Mouse (Mus musculus): ENCODE measurements around the gene Bhmt2. TPM values are rescaled to one million over a fixed set of nuclear protein-coding genes. Genes with fewer than 3 reads are reported as not detected.

Bhmt2 gene
- polyA plus RNA-seq, 1 experiment from 2014 or later = 0.10 TPM

DNA sequence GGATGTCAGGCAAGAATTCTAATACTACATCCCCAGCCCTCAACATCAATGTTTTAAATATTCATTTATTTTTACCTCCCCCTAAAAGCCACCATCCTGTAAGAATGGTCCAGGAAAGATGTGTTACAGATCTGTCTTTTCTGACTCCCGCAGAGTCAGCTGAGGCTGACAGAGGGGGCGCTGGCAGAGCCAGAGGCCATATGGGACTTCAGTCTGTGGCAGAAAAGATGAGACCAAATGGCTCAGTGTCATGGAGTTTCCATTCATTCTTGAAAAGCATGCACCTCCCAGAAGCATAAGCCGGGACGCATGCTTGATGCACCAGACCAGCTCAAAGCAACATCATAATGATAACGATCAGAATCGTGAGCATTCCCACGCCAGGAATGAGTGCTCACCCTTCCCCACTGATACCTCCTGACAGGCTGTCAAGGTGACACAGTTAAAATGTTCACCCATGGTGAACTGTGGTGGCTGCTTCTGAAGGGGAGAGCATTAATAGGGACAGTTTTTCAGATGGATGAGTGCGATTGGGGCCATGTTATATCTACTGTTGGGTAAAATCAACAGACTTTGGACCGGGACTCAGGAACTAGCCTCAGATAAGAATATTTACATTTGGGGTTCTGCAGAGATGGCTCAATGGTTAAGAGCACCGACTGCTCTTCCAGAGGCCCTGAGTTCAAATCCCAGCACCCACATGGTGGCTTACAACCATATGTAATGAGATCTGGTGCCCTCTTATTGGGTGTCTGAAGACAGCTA is 43.0 kb downstream of the Bhmt2 start:
- H3K27ac ChIP-seq (ENCODE audit: low read length) = no peak overlapping the region
- H3K4me3 ChIP-seq (ENCODE audit: low read length) = no peak overlapping the region
- H3K4me1 ChIP-seq (replicated peaks; ENCODE audit: control insufficient read depth, insufficient read depth, low read length) = no peaks in the 10 kb centered on the region
- H3K36me3 ChIP-seq (ENCODE audit: control insufficient read depth, insufficient read depth, low read length) = no peaks in the 10 kb centered on the region
- no peaks in the 10 kb centered on the region for H3K27me3 ChIP-seq (ENCODE audit: control insufficient read depth, insufficient read depth, low read depth, low read length)
- no peak overlapping the region for H3K9ac ChIP-seq (ENCODE audit: low read length)
- H3K4me2 ChIP-seq (ENCODE audit: low read depth, low read length) = no peak overlapping the region
- H3K9me3 ChIP-seq (ENCODE audit: control insufficient read depth, low read length) = no peaks in the 10 kb centered on the region
- WGBS = 57% methylated on average over 10 of the region's 10 CpGs
- ATAC-seq (ENCODE audit: low read depth) = no peak

DNA sequence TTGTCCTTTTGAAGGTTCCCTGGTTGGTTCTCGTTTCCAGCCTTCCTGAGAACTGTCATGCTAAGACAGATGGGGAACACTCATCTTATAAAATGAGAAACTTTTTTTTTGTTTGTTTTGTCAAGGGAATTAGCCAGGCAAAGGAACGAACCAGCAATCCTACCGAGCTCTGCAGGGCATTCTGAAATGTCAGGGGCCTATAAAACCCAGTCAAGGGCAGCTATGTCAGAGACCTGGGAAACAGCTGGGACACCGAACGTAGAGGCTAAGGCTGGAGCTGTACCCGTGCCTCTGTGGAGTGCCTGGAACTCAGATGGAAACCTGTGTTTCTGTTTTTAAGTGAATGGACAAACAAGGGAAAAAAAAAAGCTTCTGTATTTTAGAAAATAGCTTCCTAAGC is 45.2 kb downstream of the Bhmt2 start:
- 19% methylated on average over 6 of the region's 6 CpGs for WGBS
- Histone ChIP-seq H3K9me3 (ENCODE audit: control insufficient read depth, low read length) (no peaks in the 10 kb centered on the region), H3K36me3 (ENCODE audit: control insufficient read depth, insufficient read depth, low read length) (no peaks in the 10 kb centered on the region), H3K9ac (ENCODE audit: low read length) (no peak overlapping the region), H3K27me3 (ENCODE audit: control insufficient read depth, insufficient read depth, low read depth, low read length) (no peaks in the 10 kb centered on the region), H3K27ac (ENCODE audit: low read length) (no peak overlapping the region), H3K4me2 (ENCODE audit: low read depth, low read length) (no peak overlapping the region), H3K4me1 (replicated peaks; ENCODE audit: control insufficient read depth, insufficient read depth, low read length) (no peaks in the 10 kb centered on the region), H3K4me3 (ENCODE audit: low read length) (no peak overlapping the region)
- no peak for ATAC-seq (ENCODE audit: low read depth)

DNA sequence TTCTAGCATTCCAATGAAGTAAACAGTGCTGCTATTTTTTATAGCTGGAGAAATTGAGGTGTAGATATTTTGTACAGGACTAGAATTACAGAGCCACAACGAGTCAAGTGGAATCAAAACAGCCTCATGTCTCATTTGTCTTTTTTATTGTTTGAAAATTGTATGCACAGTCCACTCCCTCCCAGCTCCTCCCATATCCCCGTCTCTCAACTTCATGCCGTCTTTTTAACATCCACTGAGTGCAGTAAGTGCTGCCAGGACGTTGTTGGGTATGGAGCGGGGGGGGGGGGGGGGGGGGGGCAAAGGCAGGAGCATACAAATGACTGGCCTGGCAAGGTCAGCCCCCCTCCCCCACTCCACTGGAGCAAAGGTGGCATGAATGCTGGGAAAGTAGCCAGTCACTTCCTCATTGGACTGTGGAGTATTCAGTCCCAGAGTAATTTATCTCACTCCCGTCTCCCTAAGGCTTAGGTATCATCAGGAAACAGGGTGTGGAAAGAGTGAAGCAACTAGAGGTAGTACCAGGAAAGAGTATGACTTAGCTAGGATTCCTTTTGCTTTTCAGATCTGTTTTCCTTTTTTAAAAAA is 59.6 kb downstream of the Bhmt2 start:
- ATAC-seq (ENCODE audit: low read depth) = no peak
- H3K27ac ChIP-seq (ENCODE audit: low read length) = no peak overlapping the region
- no peak overlapping the region for H3K9ac ChIP-seq (ENCODE audit: low read length)

DNA sequence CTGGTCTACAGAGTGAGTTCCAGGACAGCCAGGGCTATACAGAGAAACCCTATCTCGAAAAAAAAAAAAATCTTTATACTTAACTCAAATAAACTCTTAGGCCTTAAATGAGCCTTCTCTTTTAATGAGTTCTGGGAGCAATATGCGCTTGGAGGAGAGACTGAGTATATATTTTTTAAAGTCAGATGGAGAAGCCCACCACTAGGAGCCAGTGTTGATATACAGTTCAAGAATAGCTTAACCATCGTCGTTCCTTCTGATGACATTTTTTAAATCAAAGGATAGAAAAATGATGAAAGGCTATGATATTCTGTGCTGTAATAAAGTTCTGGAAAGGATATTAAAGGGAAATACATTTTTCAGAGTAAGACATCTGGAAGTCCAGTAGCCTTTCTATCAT is 60.3 kb downstream of the Bhmt2 start:
- H3K4me2 ChIP-seq (ENCODE audit: low read depth, low read length) = no peak overlapping the region
- no peak overlapping the region for H3K4me3 ChIP-seq (ENCODE audit: low read length)
- 51% methylated on average over 4 of the region's 4 CpGs for WGBS
- ATAC-seq (ENCODE audit: low read depth) = no peak
- H3K9ac ChIP-seq (ENCODE audit: low read length) = no peak overlapping the region
- H3K4me1 ChIP-seq (replicated peaks; ENCODE audit: control insufficient read depth, insufficient read depth, low read length) = 0 out of 2 replicates have a peak, but pooled peaks cover 2% of the 10 kb centered on the region
- no peaks in the 10 kb centered on the region for H3K36me3 ChIP-seq (ENCODE audit: control insufficient read depth, insufficient read depth, low read length)
- H3K27ac ChIP-seq (ENCODE audit: low read length) = no peak overlapping the region
- no peaks in the 10 kb centered on the region for H3K27me3 ChIP-seq (ENCODE audit: control insufficient read depth, insufficient read depth, low read depth, low read length)
- no peaks in the 10 kb centered on the region for H3K9me3 ChIP-seq (ENCODE audit: control insufficient read depth, low read length)

More for the DNA sequence above, 59.6 kb downstream of the Bhmt2 start:
- Histone ChIP-seq H3K9me3 (ENCODE audit: control insufficient read depth, low read length) (no peaks in the 10 kb centered on the region), H3K27me3 (ENCODE audit: control insufficient read depth, insufficient read depth, low read depth, low read length) (no peaks in the 10 kb centered on the region), H3K4me2 (ENCODE audit: low read depth, low read length) (no peak overlapping the region), H3K4me1 (replicated peaks; ENCODE audit: control insufficient read depth, insufficient read depth, low read length) (0 out of 2 replicates have a peak, but pooled peaks cover 2% of the 10 kb centered on the region), H3K36me3 (ENCODE audit: control insufficient read depth, insufficient read depth, low read length) (no peaks in the 10 kb centered on the region), H3K4me3 (ENCODE audit: low read length) (no peak overlapping the region)
- 12% methylated on average over 5 of the region's 6 CpGs for WGBS

DNA sequence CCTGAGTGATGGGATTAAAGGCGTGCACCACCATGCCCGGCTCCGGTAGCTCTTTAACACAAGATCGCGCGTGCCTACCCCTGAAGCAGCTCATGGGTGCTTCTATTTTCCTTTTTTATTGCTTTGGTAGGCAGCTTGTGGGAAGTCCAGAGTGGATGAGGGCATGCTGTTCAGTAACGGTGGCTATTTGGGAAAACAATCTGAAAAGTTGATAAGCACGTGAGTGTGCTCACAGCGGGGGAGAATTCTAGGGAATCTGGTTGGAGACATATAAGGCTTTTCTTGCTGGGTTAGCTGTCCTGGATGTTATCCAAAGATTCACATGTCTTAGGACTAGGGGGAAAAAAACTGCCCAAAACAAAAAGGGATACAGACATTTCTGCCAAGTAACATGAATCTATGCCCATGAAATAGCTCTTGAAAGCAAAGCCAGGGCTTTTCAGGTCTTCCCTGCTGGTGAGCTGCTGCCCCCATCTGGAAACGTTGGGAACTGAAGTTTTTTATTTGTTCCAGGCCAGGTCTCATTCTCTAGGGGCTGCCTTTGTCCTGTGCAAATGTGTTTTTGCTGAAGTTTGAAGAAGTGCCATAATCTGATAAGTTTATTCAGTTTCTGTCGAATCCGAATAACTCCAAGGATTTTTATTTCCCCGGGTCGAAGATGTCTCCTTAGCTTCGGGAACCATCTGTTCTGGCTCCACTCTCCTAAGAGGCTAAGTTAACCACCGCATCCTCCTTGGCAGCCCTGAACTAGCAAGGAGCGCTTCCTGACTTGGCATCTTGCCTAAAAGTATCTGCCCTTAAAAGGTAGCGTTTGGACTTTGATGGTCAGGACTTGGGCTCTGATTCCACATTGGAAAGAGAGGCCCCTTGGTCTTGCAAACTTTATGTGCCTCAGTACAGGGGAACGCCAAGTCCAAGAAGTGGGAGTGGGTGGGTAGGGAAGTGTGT is 61.2 kb downstream of the Bhmt2 start:
- ATAC-seq (ENCODE audit: low read depth) = peak; percentile 59

DNA sequence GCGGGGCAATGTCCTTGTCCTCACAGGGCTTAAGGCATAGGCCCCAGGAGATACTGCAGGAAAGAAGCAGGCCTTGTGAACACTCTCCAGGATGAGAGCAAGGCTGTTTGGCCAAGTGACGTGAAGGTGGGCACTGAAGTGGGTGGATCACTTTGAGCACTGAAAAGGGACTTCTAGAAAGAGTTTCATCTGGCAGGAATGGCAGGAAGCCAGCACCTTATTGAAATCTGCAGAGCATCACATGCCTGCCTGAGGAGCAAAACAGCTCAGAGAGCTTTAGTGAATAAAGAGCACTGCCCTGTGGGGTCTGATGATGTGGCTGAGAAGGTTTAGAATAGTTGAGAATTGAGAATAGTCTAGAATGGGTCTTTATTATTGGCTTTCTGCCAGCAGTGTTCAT is 65.6 kb downstream of the Bhmt2 start:
- no peaks in the 10 kb centered on the region for H3K27me3 ChIP-seq (ENCODE audit: control insufficient read depth, insufficient read depth, low read depth, low read length)
- 72% methylated on average over 2 of the region's 2 CpGs for WGBS
- 0 out of 2 replicates have a peak, but pooled peaks cover 2% of the 10 kb centered on the region for H3K4me1 ChIP-seq (replicated peaks; ENCODE audit: control insufficient read depth, insufficient read depth, low read length)
- ATAC-seq (ENCODE audit: low read depth) = no peak
- H3K9me3 ChIP-seq (ENCODE audit: control insufficient read depth, low read length) = no peaks in the 10 kb centered on the region
- no peak overlapping the region for H3K4me3 ChIP-seq (ENCODE audit: low read length)
- no peaks in the 10 kb centered on the region for H3K36me3 ChIP-seq (ENCODE audit: control insufficient read depth, insufficient read depth, low read length)
- H3K9ac ChIP-seq (ENCODE audit: low read length) = no peak overlapping the region
- no peak overlapping the region for H3K4me2 ChIP-seq (ENCODE audit: low read depth, low read length)
- H3K27ac ChIP-seq (ENCODE audit: low read length) = no peak overlapping the region

More for the DNA sequence above, 61.2 kb downstream of the Bhmt2 start:
- Histone ChIP-seq H3K27ac (ENCODE audit: low read length) (no peak overlapping the region), H3K36me3 (ENCODE audit: control insufficient read depth, insufficient read depth, low read length) (no peaks in the 10 kb centered on the region), H3K4me3 (ENCODE audit: low read length) (no peak overlapping the region), H3K4me1 (replicated peaks; ENCODE audit: control insufficient read depth, insufficient read depth, low read length) (0 out of 2 replicates have a peak, but pooled peaks cover 2% of the 10 kb centered on the region), H3K4me2 (ENCODE audit: low read depth, low read length) (no peak overlapping the region), H3K9me3 (ENCODE audit: control insufficient read depth, low read length) (no peaks in the 10 kb centered on the region), H3K9ac (ENCODE audit: low read length) (no peak overlapping the region; the same call in 1 of the 2 replicates), H3K27me3 (ENCODE audit: control insufficient read depth, insufficient read depth, low read depth, low read length) (no peaks in the 10 kb centered on the region)
- WGBS = 42% methylated on average over 19 of the region's 19 CpGs

DNA sequence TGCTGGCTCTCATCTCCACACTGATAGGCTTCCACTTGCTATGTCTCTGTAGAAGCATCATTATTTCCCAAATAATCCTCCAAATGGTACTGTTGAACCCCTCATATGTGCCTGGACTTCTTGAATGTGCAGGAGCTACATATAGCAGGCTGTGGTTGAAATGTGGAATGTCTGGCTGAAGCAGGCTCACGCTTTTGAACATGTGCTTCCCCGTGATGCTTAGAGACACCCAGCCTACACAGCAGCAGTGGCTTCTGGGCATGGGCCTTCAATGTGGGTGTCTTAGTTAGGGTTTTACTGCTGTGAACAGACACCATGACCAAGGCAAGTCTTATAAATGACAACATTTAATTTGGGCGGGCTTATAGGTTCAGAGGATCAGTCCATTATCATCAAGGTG is 66.4 kb downstream of the Bhmt2 start:
- Histone ChIP-seq H3K9me3 (ENCODE audit: control insufficient read depth, low read length) (no peaks in the 10 kb centered on the region), H3K4me3 (ENCODE audit: low read length) (no peak overlapping the region), H3K27ac (ENCODE audit: low read length) (no peak overlapping the region), H3K4me2 (ENCODE audit: low read depth, low read length) (no peak overlapping the region), H3K27me3 (ENCODE audit: control insufficient read depth, insufficient read depth, low read depth, low read length) (no peaks in the 10 kb centered on the region), H3K4me1 (replicated peaks; ENCODE audit: control insufficient read depth, insufficient read depth, low read length) (0 out of 2 replicates have a peak, but pooled peaks cover 1% of the 10 kb centered on the region), H3K9ac (ENCODE audit: low read length) (no peak overlapping the region), H3K36me3 (ENCODE audit: control insufficient read depth, insufficient read depth, low read length) (no peaks in the 10 kb centered on the region)
- ATAC-seq (ENCODE audit: low read depth) = no peak
- 92% methylated on average over 3 of the region's 3 CpGs for WGBS

DNA sequence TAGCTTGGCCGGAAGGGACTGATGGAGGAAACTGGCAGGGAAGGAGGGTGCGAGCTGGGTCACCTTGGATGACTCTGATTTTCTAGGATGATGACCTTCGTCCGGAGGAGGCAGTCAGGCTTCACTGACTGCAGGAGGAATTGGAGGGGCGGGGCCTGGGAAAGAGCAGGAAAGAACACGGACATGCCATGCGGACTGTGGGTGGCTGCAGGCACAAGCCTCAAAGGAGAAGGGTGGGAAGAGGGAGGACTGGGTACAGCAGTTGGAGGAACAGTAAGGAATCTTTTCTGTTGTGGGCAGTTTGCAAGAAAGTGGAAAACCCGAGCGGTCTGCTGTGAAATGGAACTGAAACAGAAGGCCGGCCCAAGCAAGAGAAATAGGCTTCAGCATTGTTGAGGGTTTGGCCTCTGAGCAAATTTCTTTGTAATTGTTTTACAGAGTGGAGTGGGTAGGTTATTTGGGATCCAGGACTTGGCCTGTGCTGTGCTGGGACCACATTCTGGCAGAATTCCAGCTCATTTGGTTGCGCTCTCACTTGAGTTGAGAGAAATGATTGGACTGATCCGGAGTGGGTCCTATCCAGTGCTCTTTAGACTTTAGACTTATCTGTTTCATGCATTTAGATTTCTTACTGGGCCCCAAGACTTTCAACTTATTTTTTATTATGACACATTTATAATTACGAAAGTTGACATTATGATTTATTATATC is 67.1 kb downstream of the Bhmt2 start:
- Histone ChIP-seq H3K27me3 (ENCODE audit: control insufficient read depth, insufficient read depth, low read depth, low read length) (no peaks in the 10 kb centered on the region), H3K27ac (ENCODE audit: low read length) (no peak overlapping the region)

More for the DNA sequence above, 67.1 kb downstream of the Bhmt2 start:
- Histone ChIP-seq H3K9ac (ENCODE audit: low read length) (no peak overlapping the region), H3K36me3 (ENCODE audit: control insufficient read depth, insufficient read depth, low read length) (no peaks in the 10 kb centered on the region), H3K4me3 (ENCODE audit: low read length) (no peak overlapping the region), H3K4me1 (replicated peaks; ENCODE audit: control insufficient read depth, insufficient read depth, low read length) (no peaks in the 10 kb centered on the region), H3K4me2 (ENCODE audit: low read depth, low read length) (no peak overlapping the region), H3K9me3 (ENCODE audit: control insufficient read depth, low read length) (no peaks in the 10 kb centered on the region)
- WGBS = 66% methylated on average over 13 of the region's 13 CpGs
- ATAC-seq (ENCODE audit: low read depth) = peak; percentile 57
